Mouse (Mus musculus): ENCODE results near the gene Gpr19. TPM values are rescaled to one million over a fixed set of nuclear protein-coding genes. Genes with fewer than 3 reads are reported as not detected.

The Gpr19 gene
- polyA plus RNA-seq (2015; fragmentation: Nextera tagmentation; extraction: Ambion mirVana), result 9.1 TPM in 2 replicates

GRCm38 (mm10) chr6:134898095-134898965 lies at the start of gene Gpr19:
Gene Gpr19 (minus strand): TSS chr6:134898578.
- ATAC-seq (ENCODE audit: insufficient number of reproducible peaks, insufficient read depth, low FRiP score, low TSS enrichment, low read depth), result peak; percentile 93
- Histone ChIP-seq H3K4me2 (peak within 1 kb of the TSS; percentile 73), H3K4me3 (peak within 1 kb of the TSS; percentile 59), H3K27me3 (no peaks in the 10 kb centered on the region), H3K9me3 (no peaks in the 10 kb centered on the region), H3K9ac (peak within 1 kb of the TSS; percentile 90), H3K27ac (peak within 1 kb of the TSS; percentile 100), H3K4me1 (peaks cover 7% of the 10 kb centered on the region), H3K36me3 (0 out of 2 replicates have a peak, but pooled peaks cover 5% of the 10 kb centered on the region)
- whole genome bisulfite sequencing, result 1% methylated on average over 51 of the region's 51 CpGs

- Histone ChIP-seq H3K27ac (no peak overlapping the region), H3K4me2 (no peak overlapping the region), H3K9me3 (no peaks in the 10 kb centered on the region), H3K4me3 (no peak overlapping the region), H3K9ac (no peak overlapping the region), H3K36me3 (peaks cover 12% of the 10 kb centered on the region; the same call in 1 of the 2 replicates), H3K4me1 (peaks cover 10% of the 10 kb centered on the region), H3K27me3 (no peaks in the 10 kb centered on the region)
- 45% methylated on average over 13 of the region's 13 CpGs for WGBS
- ATAC-seq (ENCODE audit: insufficient number of reproducible peaks, insufficient read depth, low FRiP score, low TSS enrichment, low read depth), result 0 out of 2 replicates have a peak, but pooled peaks have one; percentile 56
These were observed 49.1 kb upstream of the Gpr19 start for GRCm38 (mm10) chr6:134947311-134948087.

GRCm38 (mm10) chr6:134946858-134947257 lies 48.5 kb upstream of the Gpr19 start:
- ATAC-seq (ENCODE audit: insufficient number of reproducible peaks, insufficient read depth, low FRiP score, low TSS enrichment, low read depth), result no peak
- no peak overlapping the region for H3K27ac ChIP-seq
- no peaks in the 10 kb centered on the region for H3K27me3 ChIP-seq
- H3K9me3 ChIP-seq, result no peaks in the 10 kb centered on the region
- H3K9ac ChIP-seq, result no peak overlapping the region
- peaks cover 10% of the 10 kb centered on the region for H3K4me1 ChIP-seq
- H3K36me3 ChIP-seq, result peaks cover 10% of the 10 kb centered on the region; the same call in 1 of the 2 replicates
- no peak overlapping the region for H3K4me2 ChIP-seq
- WGBS, result 79% methylated on average over 9 of the region's 9 CpGs
- no peak overlapping the region for H3K4me3 ChIP-seq

GRCm38 (mm10) chr6:134946054-134946453 lies 47.7 kb upstream of the Gpr19 start:
- no peak overlapping the region for H3K4me2 ChIP-seq
- H3K4me3 ChIP-seq, result no peak overlapping the region
- H3K27me3 ChIP-seq, result no peaks in the 10 kb centered on the region
- peak overlapping the region; percentile 3; the same call in 1 of the 2 replicates for H3K27ac ChIP-seq
- WGBS, result 74% methylated on average over 6 of the region's 6 CpGs
- no peak overlapping the region for H3K9ac ChIP-seq
- H3K36me3 ChIP-seq, result peaks cover 13% of the 10 kb centered on the region; the same call in 1 of the 2 replicates
- peaks cover 10% of the 10 kb centered on the region for H3K4me1 ChIP-seq
- no peak for ATAC-seq (ENCODE audit: insufficient number of reproducible peaks, insufficient read depth, low FRiP score, low TSS enrichment, low read depth)
- no peaks in the 10 kb centered on the region for H3K9me3 ChIP-seq

GRCm38 (mm10) chr6:134943759-134944407 lies 45.5 kb upstream of the Gpr19 start:
- no peak for ATAC-seq (ENCODE audit: insufficient number of reproducible peaks, insufficient read depth, low FRiP score, low TSS enrichment, low read depth)
- no peak overlapping the region for H3K4me3 ChIP-seq
- H3K27ac ChIP-seq, result no peak overlapping the region

GRCm38 (mm10) chr6:134939781-134940180 lies 41.4 kb upstream of the Gpr19 start:
- Histone ChIP-seq H3K36me3 (peaks cover 11% of the 10 kb centered on the region; the same call in 1 of the 2 replicates), H3K4me3 (no peak overlapping the region), H3K9ac (no peak overlapping the region), H3K4me2 (no peak overlapping the region), H3K27me3 (no peaks in the 10 kb centered on the region), H3K9me3 (no peaks in the 10 kb centered on the region), H3K4me1 (peaks cover 10% of the 10 kb centered on the region), H3K27ac (no peak overlapping the region)
- WGBS, result 84% methylated on average over 4 of the region's 4 CpGs
- ATAC-seq (ENCODE audit: insufficient number of reproducible peaks, insufficient read depth, low FRiP score, low TSS enrichment, low read depth), result no peak

More at GRCm38 (mm10) chr6:134943759-134944407, 45.5 kb upstream of the Gpr19 start:
- Histone ChIP-seq H3K4me2 (no peak overlapping the region), H3K36me3 (peaks cover 11% of the 10 kb centered on the region; the same call in 1 of the 2 replicates), H3K4me1 (peaks cover 10% of the 10 kb centered on the region), H3K9me3 (no peaks in the 10 kb centered on the region), H3K27me3 (no peaks in the 10 kb centered on the region), H3K9ac (no peak overlapping the region)
- WGBS, result 45% methylated on average over 13 of the region's 13 CpGs

- H3K9me3 ChIP-seq, result no peaks in the 10 kb centered on the region
- H3K27me3 ChIP-seq, result no peaks in the 10 kb centered on the region
- H3K4me3 ChIP-seq, result no peak overlapping the region
- no peak for ATAC-seq (ENCODE audit: insufficient number of reproducible peaks, insufficient read depth, low FRiP score, low TSS enrichment, low read depth)
- H3K9ac ChIP-seq, result no peak overlapping the region
- no peak overlapping the region for H3K4me2 ChIP-seq
- 91% methylated on average over 5 of the region's 5 CpGs for WGBS
- no peaks in the 10 kb centered on the region for H3K36me3 ChIP-seq
- peaks cover 26% of the 10 kb centered on the region for H3K4me1 ChIP-seq
- H3K27ac ChIP-seq, result no peak overlapping the region
These were observed 35.9 kb upstream of the Gpr19 start for GRCm38 (mm10) chr6:134934305-134934704.

GRCm38 (mm10) chr6:134933207-134933558 lies 34.8 kb upstream of the Gpr19 start:
- no peaks in the 10 kb centered on the region for H3K27me3 ChIP-seq
- peaks cover 29% of the 10 kb centered on the region for H3K4me1 ChIP-seq
- H3K27ac ChIP-seq, result no peak overlapping the region
- no peaks in the 10 kb centered on the region for H3K9me3 ChIP-seq
- ATAC-seq (ENCODE audit: insufficient number of reproducible peaks, insufficient read depth, low FRiP score, low TSS enrichment, low read depth), result no peak
- 65% methylated on average over 2 of the region's 2 CpGs for WGBS
- peak overlapping the region; percentile 14; the same call in 1 of the 2 replicates for H3K4me2 ChIP-seq
- H3K4me3 ChIP-seq, result no peak overlapping the region
- no peaks in the 10 kb centered on the region for H3K36me3 ChIP-seq
- no peak overlapping the region; the same call in 1 of the 2 replicates for H3K9ac ChIP-seq

GRCm38 (mm10) chr6:134932486-134933206 lies 34.3 kb upstream of the Gpr19 start:
- 55% methylated on average over 12 of the region's 12 CpGs for WGBS
- peaks cover 31% of the 10 kb centered on the region for H3K4me1 ChIP-seq
- ATAC-seq (ENCODE audit: insufficient number of reproducible peaks, insufficient read depth, low FRiP score, low TSS enrichment, low read depth), result no peak
- H3K4me2 ChIP-seq, result peak overlapping the region; percentile 14
- no peak overlapping the region for H3K27ac ChIP-seq
- no peaks in the 10 kb centered on the region for H3K9me3 ChIP-seq
- peak overlapping the region; percentile 3; the same call in 1 of the 2 replicates for H3K4me3 ChIP-seq
- no peak overlapping the region; the same call in 1 of the 2 replicates for H3K9ac ChIP-seq
- H3K27me3 ChIP-seq, result no peaks in the 10 kb centered on the region
- H3K36me3 ChIP-seq, result no peaks in the 10 kb centered on the region

GRCm38 (mm10) chr6:134931146-134931545 lies 32.8 kb upstream of the Gpr19 start:
- Histone ChIP-seq H3K4me3 (0 out of 2 replicates have a peak overlapping the region, but pooled peaks have one; percentile 5), H3K9me3 (no peaks in the 10 kb centered on the region)
- WGBS, result 71% methylated on average over 3 of the region's 3 CpGs

More at GRCm38 (mm10) chr6:134931146-134931545, 32.8 kb upstream of the Gpr19 start:
- Histone ChIP-seq H3K27me3 (no peaks in the 10 kb centered on the region), H3K27ac (no peak overlapping the region), H3K9ac (no peak overlapping the region), H3K36me3 (no peaks in the 10 kb centered on the region), H3K4me2 (peak overlapping the region; percentile 86), H3K4me1 (peaks cover 44% of the 10 kb centered on the region)
- ATAC-seq (ENCODE audit: insufficient number of reproducible peaks, insufficient read depth, low FRiP score, low TSS enrichment, low read depth), result no peak
